Mouse (Mus musculus) stomach, embryonic 14.5 days (tissue): ENCODE measurements at regions not wholly inside any gene's neighbourhood (a gene's known extent, or its start where the extent isn't known, plus 50 kb on each side); places are given as distances from the start of the nearest gene placed in this dataset.
"Not testable (repeated sequence)": the region's sequence is repeated elsewhere in the genome, so short reads cannot be mapped to it uniquely, and the experiment has no call there.

Source experiments
- ATAC-seq: fragments of 200-750 bp; cut with Nextera tagmentation; 2 replicates; pipeline ENCODE4 v1.8.0; 2017; ENCODE audit warnings: low read depth, moderate TSS enrichment; ENCODE audit not compliant: insufficient number of reproducible peaks, insufficient read depth, low FRiP score
- H3K27ac ChIP-seq: fragments of 300-500 bp; sonication (generic); 2 replicates; pipeline ENCODE4 v1.5.1; 2014; ENCODE audit warnings: mild to moderate bottlenecking, low read length, moderate library complexity, mixed read lengths
- H3K27me3 ChIP-seq: fragments of 300-500 bp; sonication (generic); 2 replicates; pipeline ENCODE4 v1.6.1; 2014; ENCODE audit warnings: low read length, control low read depth, mixed read lengths; ENCODE audit not compliant: control insufficient read depth, insufficient read depth
- H3K36me3 ChIP-seq: fragments of 300-500 bp; sonication (generic); 2 replicates; pipeline ENCODE4 v1.6.1; 2014; ENCODE audit warnings: mild to moderate bottlenecking, control low read depth, low read length, moderate library complexity, mixed read lengths; ENCODE audit not compliant: control insufficient read depth, insufficient read depth
- H3K4me1 ChIP-seq: fragments of 300-500 bp; sonication (generic); 2 replicates; pipeline ENCODE4 v1.6.1; 2014; ENCODE audit warnings: low read length, control low read depth, mixed read lengths; ENCODE audit not compliant: control insufficient read depth, insufficient read depth
- H3K4me2 ChIP-seq: fragments of 300-500 bp; sonication (generic); replicated peaks from 2 replicates; pipeline ENCODE4 v1.6.1; 2014; ENCODE audit warnings: low read depth, low read length, control low read depth
- H3K4me3 ChIP-seq: fragments of 300-500 bp; sonication (generic); 2 replicates; pipeline ENCODE4 v1.5.1; 2014; ENCODE audit warnings: low read depth, low read length, control low read depth
- H3K9ac ChIP-seq: fragments of 300-500 bp; sonication (generic); replicated peaks from 2 replicates; pipeline ENCODE4 v1.6.1; 2014; ENCODE audit warnings: low read depth, mild to moderate bottlenecking, control low read depth, low read length, moderate library complexity, mixed read lengths
- H3K9me3 ChIP-seq: fragments of 300-500 bp; sonication (generic); 2 replicates; pipeline ENCODE4 v1.6.1; 2016; ENCODE audit warnings: low read depth, low read length, control low read depth; ENCODE audit not compliant: control insufficient read depth
- WGBS: fragments of 180-500 bp; shearing (Covaris S2); extraction: QIAGEN DNeasy Blood & Tissue Kit; methylation state at CpG from one replicate; pipeline ENCODE4 v1.1.7; 2014; 5-methylcytosine and 5-hydroxymethylcytosine counted together

GRCm38 (mm10) chr12:21784403-21784802 lies 367.0 kb upstream of the Ywhaq start:
- not testable (repeated sequence) for H3K4me1 ChIP-seq, H3K9me3 ChIP-seq, H3K9ac ChIP-seq, H3K27me3 ChIP-seq, H3K27ac ChIP-seq, H3K36me3 ChIP-seq
- Histone ChIP-seq H3K4me2 (peak overlapping the region; percentile 29), H3K4me3 (peak overlapping the region; percentile 34)
- 2% methylated on average over 37 of the region's 39 CpGs for WGBS
- peak; percentile 82 for ATAC-seq

GRCm38 (mm10) chr12:21778717-21779116 lies 361.3 kb upstream of the Ywhaq start:
- not testable (repeated sequence) for H3K36me3 ChIP-seq, H3K27ac ChIP-seq, H3K4me1 ChIP-seq, H3K9me3 ChIP-seq, ATAC-seq, H3K27me3 ChIP-seq, H3K9ac ChIP-seq
- 0 out of 2 replicates have a peak overlapping the region, but pooled peaks have one; percentile 5 for H3K4me2 ChIP-seq
- WGBS, result under 1% methylated on average over 12 of the region's 45 CpGs
- peak overlapping the region; percentile 11; the same call in 1 of the 2 replicates for H3K4me3 ChIP-seq

- WGBS, result 17% methylated on average over 29 of the region's 50 CpGs
- not testable (repeated sequence) for H3K27me3 ChIP-seq, H3K4me1 ChIP-seq, H3K4me2 ChIP-seq, H3K9ac ChIP-seq, H3K9me3 ChIP-seq, H3K27ac ChIP-seq, H3K36me3 ChIP-seq, ATAC-seq
- peak overlapping the region; percentile 11; the same call in 1 of the 2 replicates for H3K4me3 ChIP-seq
These were observed 360.9 kb upstream of the Ywhaq start for GRCm38 (mm10) chr12:21778308-21778707.

- H3K36me3 ChIP-seq, H3K4me3 ChIP-seq, H3K27me3 ChIP-seq, H3K4me1 ChIP-seq, H3K4me2 ChIP-seq, H3K9ac ChIP-seq, H3K9me3 ChIP-seq, H3K27ac ChIP-seq, ATAC-seq: not testable (repeated sequence)
- WGBS, result 84% methylated on average over 2 of the region's 2 CpGs
These were observed 350.3 kb upstream of the Ywhaq start for GRCm38 (mm10) chr12:21767717-21768116.
